Mouse (Mus musculus) heart, embryonic 15.5 days (tissue): ENCODE data around the gene Pla2g12b. TPM values are rescaled to one million over a fixed set of nuclear protein-coding genes. Genes with fewer than 3 reads are reported as not detected.

Source experiments
- ATAC-seq: fragments of 200-750 bp; cut with Nextera tagmentation; replicated peaks from 2 replicates; pipeline ENCODE4 v1.8.0; 2017; ENCODE audit warnings: low read depth, moderate TSS enrichment; ENCODE audit not compliant: insufficient number of reproducible peaks, insufficient read depth, low FRiP score
- H3K27ac ChIP-seq: fragments of 300-500 bp; sonication (generic); 2 replicates; pipeline ENCODE4 v1.5.1; 2015; ENCODE audit warnings: mild to moderate bottlenecking, inconsistent platforms
- H3K27me3 ChIP-seq: fragments of 300-500 bp; sonication (generic); 2 replicates; pipeline ENCODE4 v1.6.1; 2015; ENCODE audit warnings: inconsistent platforms
- H3K36me3 ChIP-seq: fragments of 300-500 bp; sonication (generic); 2 replicates; pipeline ENCODE4 v1.6.1; 2015; ENCODE audit warnings: mild to moderate bottlenecking, inconsistent platforms
- H3K4me1 ChIP-seq: fragments of 300-500 bp; sonication (generic); replicated peaks from 2 replicates; pipeline ENCODE4 v1.6.1; 2015; ENCODE audit warnings: inconsistent platforms
- H3K4me2 ChIP-seq: fragments of 300-500 bp; sonication (generic); 2 replicates; pipeline ENCODE4 v1.6.1; 2015; ENCODE audit warnings: inconsistent platforms, mild to moderate bottlenecking, moderate library complexity
- H3K4me3 ChIP-seq: fragments of 300-500 bp; sonication (generic); 2 replicates; pipeline ENCODE4 v1.5.1; 2015; ENCODE audit warnings: mild to moderate bottlenecking, inconsistent platforms
- H3K9ac ChIP-seq: fragments of 300-500 bp; sonication (generic); 2 replicates; pipeline ENCODE4 v1.6.1; 2015; ENCODE audit warnings: mild to moderate bottlenecking, inconsistent platforms
- H3K9me3 ChIP-seq: fragments of 300-500 bp; sonication (generic); replicated peaks from 2 replicates; pipeline ENCODE4 v1.6.1; 2016; ENCODE audit warnings: inconsistent platforms
- WGBS: fragments of 180-500 bp; shearing (Covaris S2); methylation state at CpG from one replicate; pipeline ENCODE4 v1.1.7; 2015; ENCODE audit warnings: mixed read lengths; 5-methylcytosine and 5-hydroxymethylcytosine counted together
- polyA plus RNA-seq: library from polyadenylated mRNA; unstranded; fragments of >200 nt; fragmentation: Nextera tagmentation; extraction: Ambion mirVana; gene quantifications from 2 replicates; pipeline ENCODE4 v1.2.1, GENCODE M21; 2015

The Pla2g12b gene
- polyA plus RNA-seq, 1 experiment from 2014 or later, result 0.48 TPM

- ATAC-seq, result no peak
- Histone ChIP-seq H3K27me3 (no peaks in the 10 kb centered on the region; the same call in 1 of the 2 replicates), H3K9me3 (no peaks in the 10 kb centered on the region), H3K4me1 (peaks cover 44% of the 10 kb centered on the region), H3K4me2 (no peak within 1 kb of the TSS), H3K36me3 (no peaks in the 10 kb centered on the region), H3K27ac (peak within 1 kb of the TSS; percentile 52; the same call in 1 of the 2 replicates), H3K9ac (no peak within 1 kb of the TSS), H3K4me3 (no peak within 1 kb of the TSS)
- WGBS, result 55% methylated on average over 11 of the region's 11 CpGs
Measured at GRCm38 (mm10) chr10:59441735-59442134, 38.3 kb downstream of the Pla2g12b start, which contains the start of gene Oit3. TSS of gene Oit3 (minus strand) at chr10:59441778.

GRCm38 (mm10) chr10:59443212-59443611 lies 39.8 kb downstream of the Pla2g12b start:
- H3K4me3 ChIP-seq, result no peak overlapping the region
- H3K9ac ChIP-seq, result no peak overlapping the region
- peak overlapping the region; percentile 8; the same call in 1 of the 2 replicates for H3K4me2 ChIP-seq
- H3K27ac ChIP-seq, result peak overlapping the region; percentile 52
- no peaks in the 10 kb centered on the region for H3K36me3 ChIP-seq
- WGBS, result 7% methylated on average over 7 of the region's 7 CpGs
- ATAC-seq, result peak; percentile 65; the same call in 1 of the 2 replicates
- peaks cover 51% of the 10 kb centered on the region for H3K4me1 ChIP-seq
- no peaks in the 10 kb centered on the region for H3K27me3 ChIP-seq
- no peaks in the 10 kb centered on the region for H3K9me3 ChIP-seq

- no peak for ATAC-seq
- no peaks in the 10 kb centered on the region for H3K9me3 ChIP-seq
- no peaks in the 10 kb centered on the region; the same call in 1 of the 2 replicates for H3K36me3 ChIP-seq
- H3K4me2 ChIP-seq, result no peak overlapping the region
- H3K4me1 ChIP-seq, result peaks cover 50% of the 10 kb centered on the region
- H3K27ac ChIP-seq, result no peak overlapping the region
- no peaks in the 10 kb centered on the region for H3K27me3 ChIP-seq
- H3K9ac ChIP-seq, result no peak overlapping the region
- no peak overlapping the region for H3K4me3 ChIP-seq
- 74% methylated on average over 3 of the region's 3 CpGs for WGBS
Measured at GRCm38 (mm10) chr10:59444106-59444505, 40.6 kb downstream of the Pla2g12b start.

- no peaks in the 10 kb centered on the region for H3K9me3 ChIP-seq
- WGBS, result 44% methylated on average over 8 of the region's 8 CpGs
- H3K4me2 ChIP-seq, result no peak overlapping the region
- no peak overlapping the region for H3K27ac ChIP-seq
- no peaks in the 10 kb centered on the region for H3K27me3 ChIP-seq
- H3K36me3 ChIP-seq, result no peaks in the 10 kb centered on the region; the same call in 1 of the 2 replicates
- no peak overlapping the region for H3K9ac ChIP-seq
- ATAC-seq, result no peak
- no peak overlapping the region for H3K4me3 ChIP-seq
- peaks cover 45% of the 10 kb centered on the region for H3K4me1 ChIP-seq
Measured at GRCm38 (mm10) chr10:59444635-59445034, 41.2 kb downstream of the Pla2g12b start.

GRCm38 (mm10) chr10:59446911-59447437 lies 43.5 kb downstream of the Pla2g12b start:
- Histone ChIP-seq H3K9me3 (no peaks in the 10 kb centered on the region), H3K4me1 (peaks cover 37% of the 10 kb centered on the region), H3K36me3 (no peaks in the 10 kb centered on the region; the same call in 1 of the 2 replicates), H3K4me3 (no peak overlapping the region), H3K27ac (peak overlapping the region; percentile 72; the same call in 1 of the 2 replicates), H3K27me3 (no peaks in the 10 kb centered on the region), H3K9ac (no peak overlapping the region), H3K4me2 (no peak overlapping the region)
- no peak for ATAC-seq
- 72% methylated on average over 10 of the region's 10 CpGs for WGBS

- no peak overlapping the region for H3K4me3 ChIP-seq
- no peak overlapping the region for H3K9ac ChIP-seq
- no peaks in the 10 kb centered on the region for H3K9me3 ChIP-seq
- no peaks in the 10 kb centered on the region for H3K27me3 ChIP-seq
- no peak overlapping the region for H3K4me2 ChIP-seq
- WGBS, result 33% methylated on average over 9 of the region's 9 CpGs
- H3K4me1 ChIP-seq, result peaks cover 36% of the 10 kb centered on the region
- no peak for ATAC-seq
- peak overlapping the region; percentile 72; the same call in 1 of the 2 replicates for H3K27ac ChIP-seq
- H3K36me3 ChIP-seq, result no peaks in the 10 kb centered on the region; the same call in 1 of the 2 replicates
Measured at GRCm38 (mm10) chr10:59447546-59447945, 44.1 kb downstream of the Pla2g12b start.

- Histone ChIP-seq H3K4me1 (peaks cover 9% of the 10 kb centered on the region), H3K9me3 (no peaks in the 10 kb centered on the region), H3K4me3 (no peak overlapping the region), H3K36me3 (peaks cover 4% of the 10 kb centered on the region; the same call in 1 of the 2 replicates), H3K27ac (peak overlapping the region; percentile 23; the same call in 1 of the 2 replicates), H3K4me2 (no peak overlapping the region), H3K27me3 (no peaks in the 10 kb centered on the region), H3K9ac (no peak overlapping the region)
- peak; percentile 68; the same call in 1 of the 2 replicates for ATAC-seq
- 33% methylated on average over 5 of the region's 5 CpGs for WGBS
Measured at GRCm38 (mm10) chr10:59451839-59452238, 48.4 kb downstream of the Pla2g12b start.

- WGBS, result 93% methylated on average over 15 of the region's 15 CpGs
- no peak overlapping the region for H3K4me2 ChIP-seq
Measured at GRCm38 (mm10) chr10:59454631-59455030, 51.2 kb downstream of the Pla2g12b start.

GRCm38 (mm10) chr10:59459767-59460166 lies 56.3 kb downstream of the Pla2g12b start:
- no peaks in the 10 kb centered on the region; the same call in 1 of the 2 replicates for H3K36me3 ChIP-seq
- H3K4me1 ChIP-seq, result no peaks in the 10 kb centered on the region
- whole genome bisulfite sequencing, result 88% methylated on average over 12 of the region's 12 CpGs
- ATAC-seq, result no peak
- no peaks in the 10 kb centered on the region for H3K27me3 ChIP-seq
- no peak overlapping the region for H3K4me3 ChIP-seq
- no peak overlapping the region for H3K9ac ChIP-seq
- H3K27ac ChIP-seq, result no peak overlapping the region
- H3K4me2 ChIP-seq, result no peak overlapping the region
- no peaks in the 10 kb centered on the region for H3K9me3 ChIP-seq

More at GRCm38 (mm10) chr10:59454631-59455030, 51.2 kb downstream of the Pla2g12b start:
- ATAC-seq, result no peak
- Histone ChIP-seq H3K9me3 (no peaks in the 10 kb centered on the region), H3K27ac (no peak overlapping the region), H3K27me3 (no peaks in the 10 kb centered on the region), H3K36me3 (peaks cover 4% of the 10 kb centered on the region; the same call in 1 of the 2 replicates), H3K9ac (no peak overlapping the region), H3K4me1 (peaks cover 2% of the 10 kb centered on the region), H3K4me3 (no peak overlapping the region)

- H3K27me3 ChIP-seq, result no peaks in the 10 kb centered on the region
- no peaks in the 10 kb centered on the region for H3K36me3 ChIP-seq
- ATAC-seq, result no peak
- peaks cover 4% of the 10 kb centered on the region; the same call in 1 of the 2 replicates for H3K4me1 ChIP-seq
- no peaks in the 10 kb centered on the region for H3K9me3 ChIP-seq
- WGBS, result 81% methylated on average over 6 of the region's 6 CpGs
- no peak overlapping the region for H3K27ac ChIP-seq
- no peak overlapping the region for H3K4me3 ChIP-seq
- H3K4me2 ChIP-seq, result no peak overlapping the region
- no peak overlapping the region for H3K9ac ChIP-seq
Measured at GRCm38 (mm10) chr10:59462307-59462706, 58.8 kb downstream of the Pla2g12b start.

GRCm38 (mm10) chr10:59465546-59465945 lies 62.1 kb downstream of the Pla2g12b start:
- Histone ChIP-seq H3K4me2 (no peak overlapping the region), H3K9me3 (no peaks in the 10 kb centered on the region), H3K9ac (no peak overlapping the region), H3K4me3 (no peak overlapping the region), H3K27me3 (no peaks in the 10 kb centered on the region), H3K36me3 (no peaks in the 10 kb centered on the region), H3K4me1 (peaks cover 21% of the 10 kb centered on the region), H3K27ac (no peak overlapping the region)
- ATAC-seq, result no peak
- WGBS, result 89% methylated on average over 3 of the region's 3 CpGs

- 92% methylated on average over 4 of the region's 4 CpGs for WGBS
- Histone ChIP-seq H3K36me3 (no peaks in the 10 kb centered on the region), H3K9ac (no peak overlapping the region), H3K27ac (no peak overlapping the region), H3K4me3 (no peak overlapping the region), H3K4me1 (peaks cover 22% of the 10 kb centered on the region), H3K9me3 (no peaks in the 10 kb centered on the region), H3K4me2 (no peak overlapping the region), H3K27me3 (no peaks in the 10 kb centered on the region)
- no peak for ATAC-seq
Measured at GRCm38 (mm10) chr10:59466626-59467025, 63.2 kb downstream of the Pla2g12b start.
